Mouse (Mus musculus) bone marrow, adult 2 months (tissue): ENCODE data around the gene Col4a1.

Source experiments
- CTCF ChIP-seq: fragments of 200-500 bp; IDR thresholded peaks from 2 replicates; pipeline ENCODE4 v1.5.1; 2011; ENCODE audit warnings: low read length, control low read depth; ENCODE audit not compliant: control insufficient read depth, insufficient read depth
- POLR2A ChIP-seq: fragments of 200-500 bp; IDR thresholded peaks from 2 replicates; pipeline ENCODE4 v1.6.1; 2011; ENCODE audit warnings: low read depth, mild to moderate bottlenecking, control low read depth, low read length, borderline replicate concordance; ENCODE audit not compliant: control insufficient read depth

- TF ChIP-seq CTCF = no peak
- no peak for TF ChIP-seq POLR2A
These were observed 79.6 kb downstream of the Col4a1 start for GRCm38 (mm10) chr8:11233009-11233408.
